Mouse (Mus musculus) ES-Bruce4 (cell line): ENCODE data around the gene Gm49318. TPM values are rescaled to one million over a fixed set of nuclear protein-coding genes. Genes with fewer than 3 reads are reported as not detected.

Experiments used
- H3K27ac ChIP-seq: 2 replicates; pipeline ENCODE4 v1.5.1; 2012; ENCODE audit warnings: low read length, inconsistent platforms; ENCODE audit not compliant: insufficient read depth
- H3K27me3 ChIP-seq: 2 replicates; pipeline ENCODE4 v1.6.1; 2012; ENCODE audit warnings: mild to moderate bottlenecking, low read length, inconsistent platforms; ENCODE audit not compliant: control insufficient read depth, poor library complexity, insufficient read depth, severe bottlenecking
- H3K36me3 ChIP-seq: 2 replicates; pipeline ENCODE4 v1.6.1; 2012; ENCODE audit warnings: inconsistent platforms, mild to moderate bottlenecking, low read length, moderate library complexity; ENCODE audit not compliant: control insufficient read depth, poor library complexity, insufficient read depth, severe bottlenecking
- H3K4me1 ChIP-seq: one replicate; pipeline ENCODE4 v1.8.1; 2011; ENCODE audit warnings: low read length; ENCODE audit not compliant: control insufficient read depth, insufficient read depth
- H3K4me3 ChIP-seq: 2 replicates; pipeline ENCODE4 v1.5.1; 2011; ENCODE audit warnings: low read depth, mild to moderate bottlenecking, low read length
- H3K9ac ChIP-seq: 2 replicates; pipeline ENCODE4 v1.6.1; 2012; ENCODE audit warnings: low read depth, mild to moderate bottlenecking, inconsistent platforms; ENCODE audit not compliant: poor library complexity, severe bottlenecking
- H3K9me3 ChIP-seq: replicated peaks from 2 replicates; pipeline ENCODE4 v1.6.1; 2012; ENCODE audit warnings: mild to moderate bottlenecking, low read length, inconsistent platforms; ENCODE audit not compliant: control insufficient read depth, poor library complexity, insufficient read depth, severe bottlenecking
- CTCF ChIP-seq: IDR thresholded peaks from one replicate; pipeline ENCODE4 v1.8.1; 2011; ENCODE audit warnings: low read depth, low read length
- EP300 ChIP-seq: IDR thresholded peaks from 2 replicates; pipeline ENCODE4 v1.6.1; 2011; ENCODE audit warnings: low read depth, low read length; ENCODE audit not compliant: insufficient read depth
- POLR2A ChIP-seq: IDR thresholded peaks from one replicate; pipeline ENCODE4 v1.8.1; 2011; ENCODE audit warnings: low read length; ENCODE audit not compliant: insufficient read depth
- polyA plus RNA-seq: library from polyadenylated mRNA; stranded (reverse); fragments of >200 nt; gene quantifications from 2 replicates; pipeline ENCODE4 v1.2.4, GENCODE M21; 2011; ENCODE audit warnings: low read depth; ENCODE audit not compliant: missing spikeins, insufficient read depth, insufficient read length

Gene Gm49318
- polyA plus RNA-seq, 1 experiment: not detected

- Histone ChIP-seq H3K9ac (no peak overlapping the region), H3K36me3 (peaks cover 9% of the 10 kb centered on the region), H3K4me1 (no peaks in the 10 kb centered on the region), H3K9me3 (no peaks in the 10 kb centered on the region), H3K4me3 (no peak overlapping the region), H3K27me3 (no peaks in the 10 kb centered on the region), H3K27ac (no peak overlapping the region)
- TF ChIP-seq POLR2A (no peak), EP300 (no peak), CTCF (no peak)
Measured at GRCm38 (mm10) chr9:22000296-22000695, 70.8 kb downstream of the Gm49318 start.

GRCm38 (mm10) chr9:21996178-21996867 lies 74.7 kb downstream of the Gm49318 start:
- Histone ChIP-seq H3K4me1 (no peaks in the 10 kb centered on the region), H3K9me3 (no peaks in the 10 kb centered on the region), H3K36me3 (no peaks in the 10 kb centered on the region), H3K27ac (no peak overlapping the region), H3K9ac (no peak overlapping the region), H3K27me3 (no peaks in the 10 kb centered on the region), H3K4me3 (no peak overlapping the region)
- TF ChIP-seq POLR2A: no peak
- no peak for TF ChIP-seq CTCF
- no peak for TF ChIP-seq EP300

GRCm38 (mm10) chr9:21992227-21992626 lies 78.8 kb downstream of the Gm49318 start:
- TF ChIP-seq CTCF: no peak
- no peak for TF ChIP-seq POLR2A
- no peak for TF ChIP-seq EP300
- no peaks in the 10 kb centered on the region for H3K9me3 ChIP-seq
- peaks cover 8% of the 10 kb centered on the region for H3K27me3 ChIP-seq
- H3K4me3 ChIP-seq: no peak overlapping the region
- H3K9ac ChIP-seq: no peak overlapping the region
- peaks cover 3% of the 10 kb centered on the region for H3K4me1 ChIP-seq
- H3K27ac ChIP-seq: no peak overlapping the region
- H3K36me3 ChIP-seq: no peaks in the 10 kb centered on the region

GRCm38 (mm10) chr9:21989230-21990110 lies 81.6 kb downstream of the Gm49318 start, which contains the start of gene Rgl3:
Gene Rgl3, minus strand, starts transcription at chr9:21989446.
- no peak for TF ChIP-seq EP300
- TF ChIP-seq POLR2A: no peak
- TF ChIP-seq CTCF: no peak
- Histone ChIP-seq H3K27me3 (peaks cover 10% of the 10 kb centered on the region), H3K4me1 (peaks cover 3% of the 10 kb centered on the region), H3K4me3 (peak within 1 kb of the TSS; percentile 65), H3K9ac (peak within 1 kb of the TSS; percentile 24; the same call in 1 of the 2 replicates), H3K36me3 (no peaks in the 10 kb centered on the region), H3K27ac (no peak within 1 kb of the TSS), H3K9me3 (no peaks in the 10 kb centered on the region)

GRCm38 (mm10) chr9:21988421-21989101 lies 82.5 kb downstream of the Gm49318 start:
- no peak overlapping the region for H3K27ac ChIP-seq
- TF ChIP-seq POLR2A (no peak), CTCF (peak; percentile 19), EP300 (peak; percentile 77; the same call in 1 of the 2 replicates)

More at GRCm38 (mm10) chr9:21988421-21989101, 82.5 kb downstream of the Gm49318 start:
- peaks cover 10% of the 10 kb centered on the region for H3K27me3 ChIP-seq
- H3K9ac ChIP-seq: peak overlapping the region; percentile 24; the same call in 1 of the 2 replicates
- H3K36me3 ChIP-seq: no peaks in the 10 kb centered on the region
- H3K4me3 ChIP-seq: peak overlapping the region; percentile 65
- H3K4me1 ChIP-seq: peaks cover 3% of the 10 kb centered on the region
- no peaks in the 10 kb centered on the region for H3K9me3 ChIP-seq
